Mouse (Mus musculus): ENCODE results near the gene Ccdc24.

Ccdc24 gene

GRCm38 (mm10) chr4:117831499-117831898 is 40.9 kb downstream of the Ccdc24 start:
- DNase-seq (ENCODE audit: low read depth in 2 of 2, low spot score in 2 of 2): no peak

DNA sequence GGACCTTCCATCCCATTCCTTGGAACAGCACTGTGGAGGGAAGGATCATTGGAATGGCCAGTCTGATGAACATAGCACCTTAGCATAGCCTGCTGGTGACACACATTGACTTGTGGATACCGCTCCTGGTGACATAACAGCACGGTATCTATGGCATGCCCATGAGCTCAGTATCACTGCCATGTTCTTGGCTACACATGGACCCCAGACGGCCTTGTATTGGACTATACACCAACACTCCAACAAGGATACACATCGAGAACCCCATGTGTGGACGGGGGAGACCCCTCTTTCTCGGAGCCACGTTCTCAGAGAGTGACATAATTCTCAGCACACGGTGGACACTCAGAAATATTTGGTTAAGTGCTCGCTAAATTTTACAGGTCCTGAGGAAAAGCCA is 41.6 kb downstream of the Ccdc24 start:
- DNase-seq (ENCODE audit: low read depth in 2 of 2, low spot score in 2 of 2): no peak

DNA sequence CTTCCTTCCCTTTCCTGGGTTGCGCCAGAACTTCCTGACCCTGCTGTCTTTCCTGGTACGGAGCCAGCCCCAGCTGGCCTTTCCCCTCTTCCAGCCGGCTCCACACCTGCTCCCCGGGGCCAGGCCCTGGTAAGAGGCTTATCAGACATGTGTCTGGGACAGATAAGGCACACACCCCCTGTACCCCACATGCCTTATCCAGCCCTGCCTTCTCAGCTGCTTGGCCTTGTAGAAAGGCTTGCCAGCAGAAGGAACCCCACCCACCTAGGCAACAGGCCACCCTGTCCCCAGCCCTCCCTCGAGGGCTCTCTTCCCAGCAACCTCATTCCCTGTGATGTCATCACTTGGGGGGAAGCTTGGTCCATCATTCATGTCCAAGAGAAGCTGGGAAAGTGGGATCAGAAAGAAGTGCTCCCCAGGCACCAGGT is 42.2 kb downstream of the Ccdc24 start:
- DNase-seq (ENCODE audit: low read depth in 2 of 2, low spot score in 2 of 2): no peak

DNA sequence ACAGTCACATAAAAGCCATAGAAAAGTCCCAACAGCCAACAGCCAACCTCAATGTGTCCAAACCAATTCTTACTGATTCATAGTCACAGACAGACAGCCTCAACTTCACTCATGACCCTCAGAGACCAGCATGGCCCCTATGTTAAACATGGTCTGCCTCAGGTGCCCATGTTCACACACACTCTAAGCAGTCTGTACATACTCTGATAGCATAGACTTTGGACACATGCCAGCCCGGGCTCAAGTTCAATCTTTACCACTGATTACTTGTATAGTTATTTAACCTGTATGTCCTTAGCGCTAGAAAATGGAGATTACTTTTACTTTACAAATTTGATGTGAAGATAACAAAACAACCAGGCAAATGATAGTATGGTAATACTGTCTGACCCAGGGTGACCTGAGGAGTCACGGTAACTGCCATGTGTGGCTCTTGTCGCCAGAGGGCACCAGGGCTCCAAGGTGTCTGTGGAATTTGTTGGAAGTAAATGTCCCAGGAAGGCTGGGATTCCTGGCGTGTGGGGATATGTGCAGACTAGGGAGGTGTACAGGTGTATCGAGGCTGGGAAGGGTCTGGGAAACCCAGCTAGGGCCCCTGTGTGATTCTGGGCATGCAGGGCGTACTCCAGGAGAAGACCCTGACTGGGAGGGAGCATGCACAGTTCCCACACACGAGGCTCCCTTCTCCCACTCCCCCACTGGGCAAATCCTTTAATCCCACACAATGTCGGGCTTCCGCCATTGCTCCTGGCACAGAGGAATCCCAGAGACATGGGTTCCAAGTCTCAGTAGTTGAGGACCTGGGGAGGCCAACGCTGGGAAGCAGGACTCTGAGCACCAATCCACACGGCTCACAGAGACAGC is 42.9 kb downstream of the Ccdc24 start:
- DNase-seq (ENCODE audit: low read depth in 2 of 2, low spot score in 2 of 2): peak in 1 of 2 experiments; percentile 15

- DNase-seq (ENCODE audit: low read depth in 2 of 2, low spot score in 2 of 2): no peak
Measured at GRCm38 (mm10) chr4:117828572-117829145, 43.7 kb downstream of the Ccdc24 start.

- no peak for DNase-seq (ENCODE audit: low read depth in 2 of 2, low spot score in 2 of 2)
Measured at GRCm38 (mm10) chr4:117818032-117818431, 54.3 kb downstream of the Ccdc24 start.

DNA sequence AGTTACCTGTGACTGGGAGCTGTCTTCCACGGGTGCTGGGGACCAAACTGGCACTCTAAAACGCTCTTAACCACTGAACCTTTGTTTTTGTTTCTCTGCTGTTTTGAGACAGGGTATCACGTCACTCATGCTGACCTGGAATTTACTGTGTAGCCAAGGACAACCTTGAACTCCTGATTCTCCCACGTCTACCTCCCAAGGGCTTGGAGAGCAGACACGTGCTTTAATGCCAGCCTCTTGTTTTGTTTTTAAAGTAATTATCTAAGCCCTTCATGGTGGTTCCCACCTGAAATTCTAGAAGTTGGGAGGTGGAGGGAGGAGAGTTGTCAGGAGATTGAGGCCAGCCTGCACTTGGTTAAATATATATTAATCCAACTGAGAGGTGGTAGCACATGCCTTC is 55.6 kb downstream of the Ccdc24 start:
- no peak for DNase-seq (ENCODE audit: low read depth in 2 of 2, low spot score in 2 of 2)
